Mouse (Mus musculus): ENCODE data around the gene BC048562. TPM values are rescaled to one million over a fixed set of nuclear protein-coding genes. Genes with fewer than 3 reads are reported as not detected.

Gene BC048562
- polyA plus RNA-seq, 1 experiment from 2014 or later = not detected

- WGBS = 91% methylated on average over 11 of the region's 11 CpGs
- no peak overlapping the region for H3K4me3 ChIP-seq (ENCODE audit: low read depth, low read length)
- no peak overlapping the region for H3K4me2 ChIP-seq (ENCODE audit: low read depth)
- no peaks in the 10 kb centered on the region for H3K27me3 ChIP-seq (ENCODE audit: control insufficient read depth, insufficient read depth, low read length)
- no peak overlapping the region for H3K9ac ChIP-seq (ENCODE audit: low read length)
- no peak for DNase-seq (ENCODE audit: low spot score)
- H3K9me3 ChIP-seq (ENCODE audit: control insufficient read depth, low read length) = no peaks in the 10 kb centered on the region
- no peaks in the 10 kb centered on the region; the same call in 1 of the 2 replicates for H3K4me1 ChIP-seq (ENCODE audit: control insufficient read depth, insufficient read depth, low read length)
- no peak for ATAC-seq (ENCODE audit: insufficient read depth, low FRiP score, low TSS enrichment)
- H3K36me3 ChIP-seq (ENCODE audit: control insufficient read depth, insufficient read depth, low read length) = no peaks in the 10 kb centered on the region
- no peak overlapping the region for H3K27ac ChIP-seq (ENCODE audit: low read depth, low read length)
These were observed 5.1 kb downstream of the BC048562 start for GRCm38 (mm10) chr9:108441236-108441919.

- Histone ChIP-seq H3K27ac (ENCODE audit: low read depth, low read length) (no peak overlapping the region), H3K4me1 (ENCODE audit: control insufficient read depth, insufficient read depth, low read length) (peaks cover 9% of the 10 kb centered on the region), H3K9me3 (ENCODE audit: control insufficient read depth, low read length) (no peaks in the 10 kb centered on the region), H3K27me3 (ENCODE audit: control insufficient read depth, insufficient read depth, low read length) (no peaks in the 10 kb centered on the region), H3K4me3 (ENCODE audit: low read depth, low read length) (no peak overlapping the region), H3K4me2 (ENCODE audit: low read depth) (no peak overlapping the region), H3K36me3 (ENCODE audit: control insufficient read depth, insufficient read depth, low read length) (no peaks in the 10 kb centered on the region), H3K9ac (ENCODE audit: low read length) (no peak overlapping the region)
- ATAC-seq (ENCODE audit: insufficient read depth, low FRiP score, low TSS enrichment) (no peak), DNase-seq (ENCODE audit: low spot score) (no peak)
- WGBS = 74% methylated on average over 9 of the region's 9 CpGs
These were observed 8.8 kb downstream of the BC048562 start for GRCm38 (mm10) chr9:108445125-108445524.

GRCm38 (mm10) chr9:108449860-108450259, 13.6 kb downstream of the BC048562 start:
- no peaks in the 10 kb centered on the region for H3K36me3 ChIP-seq (ENCODE audit: control insufficient read depth, insufficient read depth, low read length)
- peak overlapping the region; percentile 91 for H3K4me2 ChIP-seq (ENCODE audit: low read depth)
- H3K9ac ChIP-seq (ENCODE audit: low read length) = no peak overlapping the region
- no peak overlapping the region for H3K4me3 ChIP-seq (ENCODE audit: low read depth, low read length)
- H3K27me3 ChIP-seq (ENCODE audit: control insufficient read depth, insufficient read depth, low read length) = no peaks in the 10 kb centered on the region
- peak overlapping the region; percentile 73; the same call in 1 of the 2 replicates for H3K27ac ChIP-seq (ENCODE audit: low read depth, low read length)
- ATAC-seq (ENCODE audit: insufficient read depth, low FRiP score, low TSS enrichment) (peak; percentile 59), DNase-seq (ENCODE audit: low spot score) (peak; percentile 81)
- peaks cover 16% of the 10 kb centered on the region for H3K4me1 ChIP-seq (ENCODE audit: control insufficient read depth, insufficient read depth, low read length)
- H3K9me3 ChIP-seq (ENCODE audit: control insufficient read depth, low read length) = no peaks in the 10 kb centered on the region
- WGBS = 46% methylated on average over 4 of the region's 4 CpGs

GRCm38 (mm10) chr9:108450292-108451169, 14.2 kb downstream of the BC048562 start:
- peak; percentile 62 for DNase-seq (ENCODE audit: low spot score)
- ATAC-seq (ENCODE audit: insufficient read depth, low FRiP score, low TSS enrichment) = peak; percentile 56
- Histone ChIP-seq H3K4me3 (ENCODE audit: low read depth, low read length) (peak overlapping the region; percentile 10; the same call in 1 of the 2 replicates), H3K9me3 (ENCODE audit: control insufficient read depth, low read length) (no peaks in the 10 kb centered on the region), H3K4me1 (ENCODE audit: control insufficient read depth, insufficient read depth, low read length) (peaks cover 16% of the 10 kb centered on the region), H3K27ac (ENCODE audit: low read depth, low read length) (peak overlapping the region; percentile 73), H3K27me3 (ENCODE audit: control insufficient read depth, insufficient read depth, low read length) (no peaks in the 10 kb centered on the region), H3K9ac (ENCODE audit: low read length) (0 out of 2 replicates have a peak overlapping the region, but pooled peaks have one; percentile 14), H3K4me2 (ENCODE audit: low read depth) (peak overlapping the region; percentile 91), H3K36me3 (ENCODE audit: control insufficient read depth, insufficient read depth, low read length) (no peaks in the 10 kb centered on the region)
- 69% methylated on average over 21 of the region's 21 CpGs for WGBS

- Histone ChIP-seq H3K36me3 (ENCODE audit: control insufficient read depth, insufficient read depth, low read length) (no peaks in the 10 kb centered on the region), H3K9ac (ENCODE audit: low read length) (0 out of 2 replicates have a peak overlapping the region, but pooled peaks have one; percentile 14), H3K4me2 (ENCODE audit: low read depth) (peak overlapping the region; percentile 91), H3K9me3 (ENCODE audit: control insufficient read depth, low read length) (no peaks in the 10 kb centered on the region), H3K27me3 (ENCODE audit: control insufficient read depth, insufficient read depth, low read length) (no peaks in the 10 kb centered on the region), H3K4me3 (ENCODE audit: low read depth, low read length) (no peak overlapping the region), H3K4me1 (ENCODE audit: control insufficient read depth, insufficient read depth, low read length) (peaks cover 16% of the 10 kb centered on the region), H3K27ac (ENCODE audit: low read depth, low read length) (peak overlapping the region; percentile 73; the same call in 1 of the 2 replicates)
- WGBS = 80% methylated on average over 6 of the region's 6 CpGs
- DNase-seq (ENCODE audit: low spot score) (no peak), ATAC-seq (ENCODE audit: insufficient read depth, low FRiP score, low TSS enrichment) (no peak)
These were observed 14.8 kb downstream of the BC048562 start for GRCm38 (mm10) chr9:108451170-108451493.

- DNase-seq (ENCODE audit: low spot score) (no peak), ATAC-seq (ENCODE audit: insufficient read depth, low FRiP score, low TSS enrichment) (no peak)
- H3K27ac ChIP-seq (ENCODE audit: low read depth, low read length) = no peak overlapping the region
- H3K9ac ChIP-seq (ENCODE audit: low read length) = peak overlapping the region; percentile 69
- no peaks in the 10 kb centered on the region for H3K9me3 ChIP-seq (ENCODE audit: control insufficient read depth, low read length)
- peak overlapping the region; percentile 57 for H3K4me3 ChIP-seq (ENCODE audit: low read depth, low read length)
- H3K4me2 ChIP-seq (ENCODE audit: low read depth) = peak overlapping the region; percentile 91
- H3K36me3 ChIP-seq (ENCODE audit: control insufficient read depth, insufficient read depth, low read length) = no peaks in the 10 kb centered on the region
- WGBS = 51% methylated on average over 6 of the region's 6 CpGs
- H3K27me3 ChIP-seq (ENCODE audit: control insufficient read depth, insufficient read depth, low read length) = no peaks in the 10 kb centered on the region
- H3K4me1 ChIP-seq (ENCODE audit: control insufficient read depth, insufficient read depth, low read length) = peaks cover 16% of the 10 kb centered on the region
These were observed 15.4 kb downstream of the BC048562 start for GRCm38 (mm10) chr9:108451519-108452160.

GRCm38 (mm10) chr9:108452291-108452906, 16.1 kb downstream of the BC048562 start:
- WGBS = under 1% methylated on average over 40 of the region's 40 CpGs
- Histone ChIP-seq H3K4me2 (ENCODE audit: low read depth) (peak overlapping the region; percentile 91), H3K4me3 (ENCODE audit: low read depth, low read length) (peak overlapping the region; percentile 57), H3K4me1 (ENCODE audit: control insufficient read depth, insufficient read depth, low read length) (peaks cover 16% of the 10 kb centered on the region), H3K9me3 (ENCODE audit: control insufficient read depth, low read length) (no peaks in the 10 kb centered on the region), H3K9ac (ENCODE audit: low read length) (peak overlapping the region; percentile 69), H3K27ac (ENCODE audit: low read depth, low read length) (no peak overlapping the region), H3K36me3 (ENCODE audit: control insufficient read depth, insufficient read depth, low read length) (no peaks in the 10 kb centered on the region), H3K27me3 (ENCODE audit: control insufficient read depth, insufficient read depth, low read length) (no peaks in the 10 kb centered on the region)
- DNase-seq (ENCODE audit: low spot score) (peak; percentile 92), ATAC-seq (ENCODE audit: insufficient read depth, low FRiP score, low TSS enrichment) (peak; percentile 49)

GRCm38 (mm10) chr9:108452911-108453310, 16.6 kb downstream of the BC048562 start:
- Histone ChIP-seq H3K36me3 (ENCODE audit: control insufficient read depth, insufficient read depth, low read length) (no peaks in the 10 kb centered on the region), H3K4me1 (ENCODE audit: control insufficient read depth, insufficient read depth, low read length) (peaks cover 16% of the 10 kb centered on the region)
- no peak for DNase-seq (ENCODE audit: low spot score)

More at GRCm38 (mm10) chr9:108452911-108453310, 16.6 kb downstream of the BC048562 start:
- WGBS = 57% methylated on average over 6 of the region's 6 CpGs
- no peak for ATAC-seq (ENCODE audit: insufficient read depth, low FRiP score, low TSS enrichment)
- Histone ChIP-seq H3K27ac (ENCODE audit: low read depth, low read length) (no peak overlapping the region), H3K4me2 (ENCODE audit: low read depth) (peak overlapping the region; percentile 91), H3K27me3 (ENCODE audit: control insufficient read depth, insufficient read depth, low read length) (no peaks in the 10 kb centered on the region), H3K9me3 (ENCODE audit: control insufficient read depth, low read length) (no peaks in the 10 kb centered on the region), H3K9ac (ENCODE audit: low read length) (peak overlapping the region; percentile 69), H3K4me3 (ENCODE audit: low read depth, low read length) (peak overlapping the region; percentile 57)
